Mouse (Mus musculus) testis, adult 2 months (tissue): ENCODE measurements around the gene Tssk1.

ENCODE experiments used
- CTCF ChIP-seq: fragments of 200-500 bp; IDR thresholded peaks from 2 replicates; pipeline ENCODE4 v1.5.1; 2012; ENCODE audit warnings: low read depth, mild to moderate bottlenecking, inconsistent platforms, low read length, moderate library complexity; ENCODE audit not compliant: control insufficient read depth, insufficient read depth, insufficient replicate concordance
- POLR2A ChIP-seq: fragments of 200-500 bp; IDR thresholded peaks from 2 replicates; pipeline ENCODE4 v1.6.1; 2012; ENCODE audit warnings: low read depth, mild to moderate bottlenecking, inconsistent platforms, low read length, moderate library complexity; ENCODE audit not compliant: control insufficient read depth

GRCm38 (mm10) chr16:17875174-17875573 is 18.8 kb upstream of the Tssk1 start:
- TF ChIP-seq CTCF (no peak), POLR2A (no peak)
